Mouse (Mus musculus): ENCODE measurements around the gene Gm21256. TPM values are rescaled to one million over a fixed set of nuclear protein-coding genes. Genes with fewer than 3 reads are reported as not detected.

The Gm21256 gene
- not detected for polyA plus RNA-seq (2017; shearing (Covaris generic))

GRCm38 (mm10) chrY:47450660-47451059, at the start of gene Gm21256:
Gene Gm21256, plus strand, starts transcription at chrY:47450960.

Other genes with a start within 250 kb of the Gm21256 start
- gene Gm21170, start 240.1 kb downstream of the Gm21256 start, polyA plus RNA-seq (2017; shearing (Covaris generic)), result not detected

All from inflammation-experienced regulatory T-cells, adult 16 weeks (primary cell).